Mouse (Mus musculus): ENCODE data around the gene Wnt9a. TPM values are rescaled to one million over a fixed set of nuclear protein-coding genes. Genes with fewer than 3 reads are reported as not detected.

Wnt9a gene
- polyA plus RNA-seq, 1 experiment from 2014 or later: 4.1 TPM

Small RNA genes within 50 kb of the gene (microRNA-seq; reads per million reads assigned to microRNA genes)
- gene Gm24756: not detected

Other genes starting within 250 kb of the Wnt9a start
- 20.6 and 36.7 TPM in 2 replicates for gene Obscn, start 170.5 kb upstream of the Wnt9a start, polyA plus RNA-seq (2016; fragmentation: Nextera tagmentation; extraction: Ambion mirVana)
- 7.8 and 9.2 TPM in 2 replicates for gene Iba57, start 143.2 kb upstream of the Wnt9a start, polyA plus RNA-seq (2016; fragmentation: Nextera tagmentation; extraction: Ambion mirVana)
- gene Gjc2, start 123.7 kb upstream of the Wnt9a start, polyA plus RNA-seq (2016; fragmentation: Nextera tagmentation; extraction: Ambion mirVana): not detected in 2 replicates
- gene Guk1, start 114.7 kb upstream of the Wnt9a start, polyA plus RNA-seq (2016; fragmentation: Nextera tagmentation; extraction: Ambion mirVana): 127 and 152 TPM in 2 replicates
- gene Mrpl55, start 104.4 kb upstream of the Wnt9a start, polyA plus RNA-seq (2016; fragmentation: Nextera tagmentation; extraction: Ambion mirVana): 122 and 123 TPM in 2 replicates
- gene 2310033P09Rik, start 98.6 kb upstream of the Wnt9a start, polyA plus RNA-seq (2016; fragmentation: Nextera tagmentation; extraction: Ambion mirVana): 28.7 and 30.9 TPM in 2 replicates
- 702 and 707 TPM in 2 replicates for gene Arf1, start 78.7 kb upstream of the Wnt9a start, polyA plus RNA-seq (2016; fragmentation: Nextera tagmentation; extraction: Ambion mirVana)
- gene Wnt3a, start 16.2 kb upstream of the Wnt9a start, polyA plus RNA-seq (2016; fragmentation: Nextera tagmentation; extraction: Ambion mirVana): 0.08 TPM in 1 of 2 replicates, not detected in the other
- not detected in 2 replicates for gene Prss38, start 68.7 kb downstream of the Wnt9a start, polyA plus RNA-seq (2016; fragmentation: Nextera tagmentation; extraction: Ambion mirVana)
- 14.5 and 15.3 TPM in 2 replicates for gene Jmjd4, start 143.1 kb downstream of the Wnt9a start, polyA plus RNA-seq (2016; fragmentation: Nextera tagmentation; extraction: Ambion mirVana)
- gene Snap47, start 144.3 kb downstream of the Wnt9a start, polyA plus RNA-seq (2016; fragmentation: Nextera tagmentation; extraction: Ambion mirVana): 120 and 123 TPM in 2 replicates
- 5.2 and 5.9 TPM in 2 replicates for gene Zfp867, start 165.5 kb downstream of the Wnt9a start, polyA plus RNA-seq (2016; fragmentation: Nextera tagmentation; extraction: Ambion mirVana)
- 19.9 and 22.9 TPM in 2 replicates for gene Zkscan17, start 219.8 kb downstream of the Wnt9a start, polyA plus RNA-seq (2016; fragmentation: Nextera tagmentation; extraction: Ambion mirVana)
- 0.40 TPM in 1 of 2 replicates, not detected in the other for gene Nlrp3, start 234.6 kb downstream of the Wnt9a start, polyA plus RNA-seq (2016; fragmentation: Nextera tagmentation; extraction: Ambion mirVana)

Measured in heart, embryonic 10.5 days (tissue).